Mouse (Mus musculus) kidney, postnatal 14 days (tissue): ENCODE results near the gene Nob1.
A peak's percentile ranks its signal among the peaks of the same experiment; 100 is the strongest.

Source experiments
- DNase-seq: peaks from one replicate; pipeline ENCODE4 v3.0.0; 2022; ENCODE audit warnings: mixed read lengths

Nob1 gene

GRCm38 (mm10) chr8:107424597-107425229 is at the start of gene Nob1:
Gene Nob1, minus strand, starts transcription at chr8:107425051.
- DNase-seq, result peak; percentile 97

DNA sequence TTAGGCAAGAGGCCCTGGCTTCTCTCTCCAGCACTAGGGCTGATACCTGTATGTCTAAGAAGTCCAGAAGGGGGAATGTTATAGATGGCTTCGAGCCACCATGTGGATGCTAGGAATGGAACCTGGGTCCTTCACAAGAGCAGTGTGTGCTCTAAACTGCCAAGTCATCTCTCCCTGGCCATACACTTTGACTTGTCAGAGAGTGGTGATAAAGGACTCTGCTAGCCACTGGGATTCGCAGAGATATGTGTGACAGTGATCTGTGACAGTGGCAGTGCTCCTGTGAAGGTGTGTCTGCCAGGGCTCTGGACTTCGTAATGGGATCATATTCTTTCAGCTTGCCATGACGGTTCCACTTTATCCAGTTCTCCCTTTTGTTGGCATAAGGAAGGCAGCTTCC is 48.5 kb upstream of the Nob1 start:
- no peak for DNase-seq

DNA sequence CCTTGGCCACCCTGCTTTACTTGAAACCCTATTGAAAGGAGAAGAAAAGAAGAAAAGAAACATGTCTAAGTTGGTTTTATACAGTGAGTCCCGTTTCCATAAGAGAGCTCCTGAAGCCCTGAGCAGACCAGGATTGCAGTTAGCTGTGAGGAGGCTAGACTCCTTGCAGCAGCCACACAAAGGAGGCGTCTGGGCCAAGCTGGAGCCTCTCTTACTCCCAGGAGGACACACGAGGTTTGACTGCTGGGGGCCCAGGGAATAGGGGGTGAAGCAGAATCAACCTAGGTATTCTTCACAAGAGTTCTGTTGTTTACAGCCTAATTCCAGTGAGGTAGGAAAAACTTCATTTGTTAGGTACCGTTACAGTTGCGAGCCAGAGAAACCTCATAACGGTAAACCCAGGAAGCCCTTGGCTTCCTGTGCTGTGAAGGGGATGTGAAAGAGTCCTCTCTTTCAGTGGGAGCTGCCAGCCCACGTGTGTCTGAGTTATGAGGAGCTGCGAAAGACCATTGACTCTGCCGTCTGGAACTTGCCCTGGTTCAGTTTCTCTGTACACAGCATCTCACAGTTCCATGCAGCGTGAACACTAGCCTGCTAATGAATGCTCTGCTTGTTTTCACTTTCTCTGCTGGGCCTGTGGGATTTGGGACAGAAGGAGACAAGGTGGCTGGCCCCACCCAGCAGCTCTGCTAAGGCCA is 47.7 kb upstream of the Nob1 start:
- DNase-seq, result no peak

DNA sequence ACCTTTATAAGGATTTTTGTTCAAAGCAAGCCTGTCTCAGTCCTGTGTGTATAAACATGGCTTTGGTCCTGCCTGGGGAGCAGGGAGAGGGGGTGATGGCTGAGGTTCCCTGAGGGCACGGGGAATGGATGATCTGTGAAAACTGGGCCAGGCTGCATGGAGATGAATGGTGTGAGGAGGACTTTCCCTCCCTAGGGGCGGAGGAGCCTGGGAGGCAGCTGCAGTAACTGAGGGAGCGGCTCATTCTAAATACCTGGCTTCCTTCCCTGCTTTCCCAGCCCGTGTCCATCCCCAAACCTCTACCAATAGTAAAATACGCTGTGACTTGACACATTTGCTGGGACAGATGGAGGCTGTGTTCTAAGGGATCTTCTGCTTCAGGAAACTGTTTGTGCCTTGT is 45.5 kb upstream of the Nob1 start:
- DNase-seq, result no peak

- DNase-seq, result no peak
Observed at GRCm38 (mm10) chr8:107468811-107469302, 44.0 kb upstream of the Nob1 start.

DNA sequence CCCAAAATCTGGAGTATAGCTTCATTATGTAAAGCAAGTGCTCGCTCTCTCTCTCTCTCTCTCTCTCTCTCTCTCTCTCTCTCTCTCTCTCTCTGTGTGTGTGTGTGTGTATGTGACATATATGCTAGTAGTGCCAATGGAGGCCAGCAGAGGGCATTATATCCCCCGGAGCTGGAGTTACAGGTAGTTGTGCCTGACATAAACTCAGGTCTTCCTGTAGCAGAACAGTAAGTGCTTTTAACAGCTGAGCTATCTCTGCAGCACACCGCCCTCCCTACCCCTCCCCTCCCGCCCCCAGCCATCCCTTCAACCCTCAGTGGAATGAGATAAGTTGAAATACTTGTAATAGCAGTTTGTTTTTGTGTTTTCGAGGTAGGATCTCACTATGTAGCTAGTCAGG is 41.8 kb upstream of the Nob1 start:
- DNase-seq, result no peak

- no peak for DNase-seq
Observed at GRCm38 (mm10) chr8:107465332-107465990, 40.6 kb upstream of the Nob1 start.

DNA sequence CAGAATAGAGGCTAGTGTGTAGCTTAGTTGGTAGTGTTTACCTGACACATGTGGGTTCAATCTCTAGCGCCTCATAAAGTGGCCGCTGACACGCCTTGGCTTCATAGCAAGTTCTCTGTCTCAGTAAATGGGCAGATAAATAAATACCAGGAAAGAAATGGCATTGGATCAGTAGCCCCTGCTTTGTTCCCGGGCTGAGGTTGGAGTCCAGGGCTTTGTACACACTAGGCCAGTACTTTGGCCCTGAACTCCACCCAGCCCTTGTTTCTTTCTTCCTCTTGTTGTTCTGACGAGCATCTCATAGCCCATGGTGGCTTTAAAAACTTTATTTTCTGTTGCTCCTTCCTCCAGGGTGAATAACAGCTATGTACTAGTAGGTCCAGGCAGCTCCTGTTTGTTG is 37.6 kb upstream of the Nob1 start:
- DNase-seq, result no peak

- no peak for DNase-seq
Observed at GRCm38 (mm10) chr8:107458281-107458680, 33.4 kb upstream of the Nob1 start.

- no peak for DNase-seq
Observed at GRCm38 (mm10) chr8:107457725-107458124, 32.9 kb upstream of the Nob1 start.

- DNase-seq, result peak; percentile 42
Observed at GRCm38 (mm10) chr8:107455268-107455667, 30.4 kb upstream of the Nob1 start.

GRCm38 (mm10) chr8:107453386-107453785 is 28.5 kb upstream of the Nob1 start:
- DNase-seq, result peak; percentile 73

DNA sequence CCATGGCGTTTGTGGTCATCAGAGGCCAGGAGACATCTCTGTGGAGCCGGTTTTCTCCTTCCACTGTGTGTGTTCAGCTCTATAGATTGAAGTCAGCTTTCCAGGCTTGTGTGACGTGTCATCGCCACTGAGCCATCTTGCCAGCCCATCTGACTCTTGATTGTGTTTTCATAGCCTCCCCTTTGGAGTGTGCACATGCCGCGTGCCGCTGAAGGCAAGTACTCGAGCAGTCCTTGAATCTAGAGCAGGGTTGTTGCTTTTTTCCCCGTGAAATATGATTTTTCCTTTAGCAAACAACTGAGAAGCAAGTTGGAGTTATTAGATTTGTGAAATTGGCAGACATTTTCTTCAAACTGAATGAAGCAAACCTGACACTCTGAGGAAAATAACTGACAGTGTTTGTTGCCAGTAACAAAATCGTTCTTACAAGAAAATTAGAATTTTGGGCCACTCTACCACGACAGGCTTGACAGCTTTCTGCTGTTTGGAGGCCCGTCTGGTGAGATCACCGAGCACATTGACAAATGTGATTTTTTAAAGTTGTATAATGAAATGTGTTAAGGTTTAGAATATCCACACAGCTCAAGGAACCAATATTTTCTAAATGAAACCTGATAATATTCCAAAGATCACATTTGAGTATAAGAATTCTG is 26.7 kb upstream of the Nob1 start:
- DNase-seq, result no peak

- DNase-seq, result no peak
Observed at GRCm38 (mm10) chr8:107449655-107450054, 24.8 kb upstream of the Nob1 start.

GRCm38 (mm10) chr8:107449130-107449529 is 24.3 kb upstream of the Nob1 start:
- peak; percentile 68 for DNase-seq

DNA sequence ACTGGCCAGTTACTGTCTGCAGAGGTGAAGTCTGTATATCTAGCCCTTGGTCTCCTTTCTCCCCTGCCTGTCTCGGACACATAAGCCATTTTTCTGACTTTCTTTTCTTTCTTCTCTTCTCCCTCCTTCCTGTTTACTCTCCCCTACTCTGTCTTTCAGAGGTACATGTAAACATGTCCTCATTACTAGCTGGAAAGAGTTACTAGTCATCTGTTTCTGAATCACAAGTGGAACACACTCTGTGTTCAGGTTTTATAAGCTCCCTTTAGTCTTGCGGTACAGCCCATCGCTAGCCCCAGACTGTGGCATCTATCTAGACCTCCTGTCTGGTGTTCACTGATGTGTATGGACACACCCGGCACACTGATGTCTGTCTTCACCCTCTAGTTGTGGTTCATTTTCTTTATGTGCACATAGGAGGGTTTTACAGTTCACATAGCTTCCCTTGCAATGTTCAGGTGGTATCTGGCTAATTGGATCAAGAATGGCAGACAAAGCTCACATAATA is 23.6 kb upstream of the Nob1 start:
- DNase-seq, result no peak

GRCm38 (mm10) chr8:107447713-107448112 is 22.9 kb upstream of the Nob1 start:
- DNase-seq, result no peak

GRCm38 (mm10) chr8:107444626-107445025 is 19.8 kb upstream of the Nob1 start:
- peak; percentile 25 for DNase-seq

GRCm38 (mm10) chr8:107439880-107440625 is 15.2 kb upstream of the Nob1 start:
- no peak for DNase-seq

DNA sequence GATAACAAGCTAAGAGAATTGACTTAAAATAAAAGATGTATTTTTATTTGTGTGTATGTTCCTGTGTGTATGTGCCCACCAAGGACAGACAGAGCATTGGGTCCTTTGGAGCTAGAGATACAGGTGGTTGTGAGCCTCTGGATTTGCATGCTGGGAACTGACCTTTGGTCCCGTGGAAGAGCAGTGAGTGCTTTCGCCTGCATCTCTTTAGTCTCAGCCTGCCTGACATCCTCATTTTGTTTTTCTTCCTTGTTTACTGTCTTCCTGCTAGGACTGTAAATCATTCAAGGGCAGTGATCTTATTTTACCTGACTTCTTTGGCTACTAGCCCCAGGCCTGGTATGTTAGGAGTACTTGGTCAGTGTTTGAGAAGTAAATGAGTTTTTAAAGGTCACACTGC is 12.9 kb upstream of the Nob1 start:
- peak; percentile 69 for DNase-seq

- DNase-seq, result peak; percentile 54
Observed at GRCm38 (mm10) chr8:107436841-107437421, 12.1 kb upstream of the Nob1 start.
